Comparison of ENCODE assay signal across 31 mouse cellular contexts in genomic region chr5:26176064-26176463, GRCm38 (mm10). TPM values are rescaled to one million over a fixed set of nuclear protein-coding genes. Genes with fewer than 3 reads are reported as not detected.
DNase-seq lines count a peak whose midpoint lies in the region; ATAC-seq and TF ChIP-seq lines count a peak whose summit lies in the region.
"Had no signal": no experiment of that assay in that cellular context is flagged by ENCODE, and none has a peak within 500 bp of the region (broad histone marks: within the 10 kb centered on the region; RNA-seq: fewer than 3 reads in every experiment).

No protein-coding gene starts in this region.

- H3K36me3 ChIP-seq in forebrain, embryonic 15.5 days: no peaks in the 10 kb centered on the region
- H3K36me3 ChIP-seq in forebrain, embryonic 11.5 days (ENCODE audit: control insufficient read depth, insufficient read depth, low read length): no peaks in the 10 kb centered on the region
- no peaks in the 10 kb centered on the region for H3K36me3 ChIP-seq in hindbrain, embryonic 16.5 days (ENCODE audit: control insufficient read depth, insufficient read depth, low read length)
- no peaks in the 10 kb centered on the region for H3K36me3 ChIP-seq in hindbrain, embryonic 13.5 days
- H3K36me3 ChIP-seq: embryonic facial prominence, embryonic 12.5 days; embryonic facial prominence, embryonic 15.5 days; heart, embryonic 10.5 days; heart, embryonic 13.5 days; hindbrain, embryonic 12.5 days had no signal

- TF ChIP-seq POLR2A in brain, embryonic 14.5 days (IDR thresholded peaks at IDR 0.05; ENCODE audit: borderline replicate concordance, extremely low read depth, insufficient read depth, insufficient read length, poor library complexity, severe bottlenecking): no peak

- 56% methylated on average over 2 of the region's 2 CpGs for WGBS in forebrain, embryonic 15.5 days
- WGBS in forebrain, embryonic 11.5 days: 73% methylated on average over 2 of the region's 2 CpGs
- WGBS in hindbrain, embryonic 16.5 days: 60% methylated on average over 2 of the region's 2 CpGs
- WGBS in hindbrain, embryonic 13.5 days: 73% methylated on average over 2 of the region's 2 CpGs

- H3K27ac ChIP-seq in forebrain, embryonic 15.5 days (replicated peaks): no peak overlapping the region
- H3K27ac ChIP-seq in forebrain, embryonic 11.5 days (ENCODE audit: low read depth, low read length): no peak overlapping the region
- H3K27ac ChIP-seq in hindbrain, embryonic 16.5 days (ENCODE audit: low read depth, low read length): no peak overlapping the region
- H3K27ac ChIP-seq in hindbrain, embryonic 13.5 days: no peak overlapping the region
- H3K27ac ChIP-seq: embryonic facial prominence, embryonic 12.5 days; embryonic facial prominence, embryonic 15.5 days; heart, adult 2 months; heart, embryonic 10.5 days; heart, embryonic 13.5 days; hindbrain, embryonic 12.5 days; hindbrain, postnatal 0 days had no signal

- no peak for TF ChIP-seq CTCF in brain, embryonic 14.5 days (IDR thresholded peaks at IDR 0.05; ENCODE audit: borderline replicate concordance, extremely low read depth, insufficient read depth, insufficient read length)

- no peaks in the 10 kb centered on the region for H3K9me3 ChIP-seq in forebrain, embryonic 15.5 days
- no peaks in the 10 kb centered on the region for H3K9me3 ChIP-seq in forebrain, embryonic 11.5 days (ENCODE audit: control insufficient read depth, low read length)
- H3K9me3 ChIP-seq in hindbrain, embryonic 16.5 days (ENCODE audit: control insufficient read depth, low read length): no peaks in the 10 kb centered on the region
- no peaks in the 10 kb centered on the region for H3K9me3 ChIP-seq in hindbrain, embryonic 13.5 days
- H3K9me3 ChIP-seq: embryonic facial prominence, embryonic 12.5 days; embryonic facial prominence, embryonic 15.5 days; heart, embryonic 10.5 days; heart, embryonic 13.5 days had no signal

- no peaks in the 10 kb centered on the region for H3K4me1 ChIP-seq in forebrain, embryonic 15.5 days
- no peaks in the 10 kb centered on the region for H3K4me1 ChIP-seq in forebrain, embryonic 11.5 days (replicated peaks; ENCODE audit: control insufficient read depth, insufficient read depth, low read length)
- H3K4me1 ChIP-seq in hindbrain, embryonic 16.5 days (ENCODE audit: control insufficient read depth, insufficient read depth, low read depth, low read length): no peaks in the 10 kb centered on the region
- peaks cover 10% of the 10 kb centered on the region; the same call in 1 of the 2 replicates for H3K4me1 ChIP-seq in hindbrain, embryonic 13.5 days (replicated peaks)
- H3K4me1 ChIP-seq: embryonic facial prominence, embryonic 12.5 days; embryonic facial prominence, embryonic 15.5 days; heart, embryonic 10.5 days; heart, embryonic 13.5 days; hindbrain, embryonic 12.5 days had no signal

- no peak overlapping the region for H3K4me2 ChIP-seq in forebrain, embryonic 15.5 days (replicated peaks)
- no peak overlapping the region for H3K4me2 ChIP-seq in forebrain, embryonic 11.5 days (ENCODE audit: low read depth, low read length, severe bottlenecking)
- H3K4me2 ChIP-seq in hindbrain, embryonic 16.5 days (ENCODE audit: low read length): no peak overlapping the region
- no peak overlapping the region for H3K4me2 ChIP-seq in hindbrain, embryonic 13.5 days
- H3K4me2 ChIP-seq: embryonic facial prominence, embryonic 12.5 days; embryonic facial prominence, embryonic 15.5 days; heart, embryonic 13.5 days; hindbrain, embryonic 12.5 days had no signal

- no peak overlapping the region for H3K4me3 ChIP-seq in forebrain, embryonic 15.5 days
- no peak overlapping the region for H3K4me3 ChIP-seq in forebrain, embryonic 11.5 days (ENCODE audit: low read depth, low read length)
- no peak overlapping the region for H3K4me3 ChIP-seq in hindbrain, embryonic 16.5 days (ENCODE audit: low read length)
- no peak overlapping the region for H3K4me3 ChIP-seq in hindbrain, embryonic 13.5 days
- H3K4me3 ChIP-seq: embryonic facial prominence, embryonic 12.5 days; embryonic facial prominence, embryonic 15.5 days; heart, adult 2 months; heart, embryonic 10.5 days; heart, embryonic 13.5 days; hindbrain, embryonic 12.5 days had no signal

- no peaks in the 10 kb centered on the region for H3K27me3 ChIP-seq in forebrain, embryonic 15.5 days
- H3K27me3 ChIP-seq in forebrain, embryonic 11.5 days (ENCODE audit: control insufficient read depth, insufficient read depth, low read length): no peaks in the 10 kb centered on the region
- H3K27me3 ChIP-seq in hindbrain, embryonic 16.5 days (replicated peaks; ENCODE audit: control insufficient read depth, insufficient read depth, low read length): no peaks in the 10 kb centered on the region
- H3K27me3 ChIP-seq in hindbrain, embryonic 13.5 days: no peaks in the 10 kb centered on the region
- H3K27me3 ChIP-seq: embryonic facial prominence, embryonic 12.5 days; embryonic facial prominence, embryonic 15.5 days; heart, embryonic 13.5 days; hindbrain, embryonic 12.5 days had no signal

- DNase-seq in forebrain, embryonic 11.5 days (ENCODE audit: low spot score): no peak
- DNase-seq in Muller cell, postnatal 12 days (ENCODE audit: inconsistent ontology term): peak; percentile 37
- peak; percentile 48 for DNase-seq in brain, embryonic 14.5 days (ENCODE audit: low read depth)
- no peak for DNase-seq in kidney, postnatal 4 days
- no peak for DNase-seq in testis, postnatal 10 days (ENCODE audit: low spot score)
- DNase-seq: adrenal gland, adult 8-10 months; adrenal gland, postnatal 25 days; cerebellum, adult 18-20 months; cerebellum, adult 9-10 months; cerebellum, postnatal 14 days; gastrocnemius, postnatal 25 days; heart, adult 2 months; heart, postnatal 14 days; kidney, adult 18-20 months had no signal

- ATAC-seq in forebrain, embryonic 15.5 days (replicated peaks): peak; percentile 58; the same call in 1 of the 2 replicates
- ATAC-seq in forebrain, embryonic 11.5 days (replicated peaks; ENCODE audit: low FRiP score): no peak
- peak; percentile 60 for ATAC-seq in hindbrain, embryonic 16.5 days
- ATAC-seq in hindbrain, embryonic 13.5 days (ENCODE audit: low FRiP score): no peak
- ATAC-seq: activated CD4-positive, CD25-positive, alpha-beta regulatory T cell, adult 4 months; CD4-positive, CD25-positive, alpha-beta regulatory T cell, adult 4 months; hindbrain, postnatal 0 days; inflammation-experienced regulatory T-cells, adult 6 months; intestine, embryonic 16.5 days had no signal

- no peak overlapping the region for H3K9ac ChIP-seq in forebrain, embryonic 15.5 days (replicated peaks)
- no peak overlapping the region for H3K9ac ChIP-seq in forebrain, embryonic 11.5 days (ENCODE audit: low read length)
- no peak overlapping the region for H3K9ac ChIP-seq in hindbrain, embryonic 16.5 days (ENCODE audit: low read depth, low read length)
- no peak overlapping the region for H3K9ac ChIP-seq in hindbrain, embryonic 13.5 days
- H3K9ac ChIP-seq: embryonic facial prominence, embryonic 12.5 days; embryonic facial prominence, embryonic 15.5 days; heart, embryonic 13.5 days; hindbrain, embryonic 12.5 days had no signal

RNA-seq across cellular contexts. Expression of gene Gm10220, which starts 54.8 kb away (rescaled TPM):
- 0.06 TPM in 1 of 2 replicates, not detected in the other for polyA plus RNA-seq in forebrain, embryonic 15.5 days (2015; fragmentation: Nextera tagmentation; extraction: Ambion mirVana)
- not detected in 2 replicates for polyA plus RNA-seq in forebrain, embryonic 11.5 days (2014; fragmentation: Nextera tagmentation; extraction: Ambion mirVana)
- polyA plus RNA-seq in hindbrain, embryonic 16.5 days (2015; fragmentation: Nextera tagmentation; extraction: Ambion mirVana): 0.12 and 0.15 TPM in 2 replicates
- polyA plus RNA-seq in hindbrain, embryonic 13.5 days (2015; fragmentation: Nextera tagmentation; extraction: Ambion mirVana): 0.09 TPM in 1 of 2 replicates, not detected in the other
- polyA plus RNA-seq in brain, embryonic 14.5 days (2012; rRNA removed): not detected in 2 replicates
- polyA plus RNA-seq: activated CD4-positive, CD25-positive, alpha-beta regulatory T cell, adult 4 months; C2C12; CD4-positive, CD25-positive, alpha-beta regulatory T cell, adult 4 months; embryonic facial prominence, embryonic 12.5 days; frontal cortex, adult 2 months; gonadal fat pad, adult 2 months; heart, adult 2 months; heart, embryonic 10.5 days; heart, embryonic 16.5 days; hindbrain, embryonic 12.5 days; inflammation-experienced regulatory T-cells, adult 6 months; intestine, embryonic 16.5 days had no signal

Comparison
In these comparisons a context has a peak if more than half of its experiments do, and no peak if none do; other contexts are left out.
1. ATAC-seq: peak in forebrain, embryonic 15.5 days (single experiment) and hindbrain, embryonic 16.5 days (single experiment); none in forebrain, embryonic 11.5 days (single experiment) and hindbrain, embryonic 13.5 days (single experiment).
2. DNase-seq: peak in Muller cell, postnatal 12 days (single experiment) and brain, embryonic 14.5 days (single experiment); none in forebrain, embryonic 11.5 days (single experiment), kidney, postnatal 4 days (0 of 2) and testis, postnatal 10 days (single experiment).